Mouse (Mus musculus) CH12.LX (cell line): ENCODE measurements around the gene Vsig2.

Experiments used
- CHD2 ChIP-seq: IDR thresholded peaks from 2 replicates; pipeline ENCODE4 v1.6.1; 2011; ENCODE audit warnings: low read length, improper control_type of control experiment
- POLR2A ChIP-seq: IDR thresholded peaks from 2 replicates; pipeline ENCODE4 v1.6.1; 2011; ENCODE audit warnings: low read depth, mild to moderate bottlenecking, improper control_type of control experiment, low read length
- POLR2AphosphoS2 ChIP-seq: IDR thresholded peaks from 2 replicates; pipeline ENCODE4 v1.6.1; 2011; ENCODE audit warnings: low read depth, low read length, improper control_type of control experiment

- TF ChIP-seq POLR2AphosphoS2 (no peak), CHD2 (no peak), POLR2A (no peak)
Observed at GRCm38 (mm10) chr9:37518991-37519390, 20.1 kb upstream of the Vsig2 start.
